Mouse (Mus musculus) yolk sac, embryonic 10.5 days (tissue): ENCODE measurements at regions not wholly inside any gene's neighbourhood (a gene's known extent, or its start where the extent isn't known, plus 50 kb on each side); places are given as distances from the start of the nearest gene placed in this dataset.

Experiments used
- DNase-seq: peaks from one replicate; pipeline ENCODE4 v3.0.0-alpha.2; 2017; ENCODE audit warnings: low spot score

DNA sequence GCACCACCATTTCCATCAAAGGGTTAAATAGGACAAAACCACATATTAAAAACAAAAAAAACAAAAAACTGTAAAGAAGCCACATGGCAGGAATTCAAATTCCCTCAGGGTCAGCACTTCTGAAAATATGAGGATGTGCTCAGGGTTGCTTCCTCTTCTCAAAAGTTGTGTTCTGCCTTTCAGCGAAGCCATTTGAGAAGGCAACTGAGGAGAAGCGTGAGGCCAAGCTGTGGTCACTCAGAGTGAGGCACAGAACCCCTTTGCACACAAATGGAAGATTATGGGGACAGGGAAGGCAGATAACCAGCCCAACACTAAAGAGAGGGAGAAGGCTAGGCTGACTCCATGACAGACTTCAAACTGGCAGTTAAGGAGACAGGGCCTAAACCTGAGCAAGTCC lies 142.8 kb upstream of the Jade1 start:
- DNase-seq, result no peak

DNA sequence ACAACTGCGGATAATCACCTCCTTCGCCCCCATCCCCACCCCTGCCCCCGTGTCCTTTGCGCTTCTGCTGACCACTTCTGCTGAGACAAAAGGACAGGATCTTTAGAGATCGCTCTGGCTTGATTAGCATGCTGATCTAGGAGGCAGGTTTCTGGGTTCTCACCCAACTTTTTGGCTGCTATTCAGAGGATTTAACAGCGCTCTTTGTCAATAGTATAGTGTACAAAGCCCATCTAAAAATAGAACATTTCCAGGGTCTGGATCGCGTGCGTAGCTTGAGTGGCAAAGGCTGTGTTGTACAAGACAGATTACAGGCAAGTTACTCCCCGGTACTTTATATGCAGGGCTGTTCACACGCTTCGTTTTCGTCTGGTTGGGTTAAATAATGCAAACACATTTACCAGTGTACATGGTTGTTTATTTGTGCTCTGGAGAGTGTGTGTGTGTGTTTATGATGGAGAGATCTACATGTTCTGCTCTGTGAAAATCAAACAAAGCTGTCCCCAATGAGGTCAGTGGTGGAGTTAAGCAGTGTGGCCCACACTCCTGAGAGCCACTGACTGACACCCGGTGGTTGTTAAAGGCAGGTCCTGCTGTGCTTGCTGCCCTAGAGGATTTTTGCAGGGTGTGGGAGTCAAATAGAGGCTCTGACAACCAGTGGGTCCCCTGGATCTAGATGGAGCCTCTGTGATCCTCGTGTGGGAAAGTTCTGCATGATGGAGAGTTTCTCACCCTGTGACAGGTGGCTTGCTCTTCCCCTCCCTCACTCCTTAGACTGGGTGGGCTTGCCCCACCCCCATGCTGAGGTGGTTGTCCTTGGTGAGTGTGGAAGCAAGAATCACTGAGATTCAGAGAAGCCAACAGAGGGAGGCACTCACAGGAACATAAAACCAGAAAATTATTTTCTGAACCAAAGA lies 146.5 kb upstream of the Jade1 start:
- DNase-seq, result no peak

GRCm38 (mm10) chr3:41408423-41408820 lies 147.1 kb upstream of the Jade1 start:
- peak; percentile 71 for DNase-seq

- DNase-seq, result no peak
These were observed 147.5 kb upstream of the Jade1 start for GRCm38 (mm10) chr3:41407988-41408387.

DNA sequence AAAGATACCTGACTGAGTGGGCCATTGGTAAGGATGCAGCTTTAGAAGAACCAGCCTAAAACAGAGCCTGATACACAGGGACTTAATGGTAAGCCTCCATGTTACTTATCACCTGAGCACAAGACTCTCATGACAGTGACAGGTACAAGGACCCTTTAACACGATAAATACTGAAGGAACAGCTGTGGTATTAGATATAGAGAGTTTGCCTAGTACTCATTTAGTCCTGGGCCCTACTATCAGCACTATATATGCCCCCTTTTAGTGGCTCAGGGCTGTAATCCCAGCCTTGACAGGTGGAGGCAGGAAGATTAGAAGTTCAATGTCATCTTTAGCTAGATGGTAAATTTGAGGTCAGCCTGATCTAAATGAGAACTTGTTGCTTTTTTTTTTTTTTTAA lies 148.0 kb upstream of the Jade1 start:
- no peak for DNase-seq

- DNase-seq, result no peak
These were observed 153.7 kb upstream of the Jade1 start for GRCm38 (mm10) chr3:41401881-41402280.

- no peak for DNase-seq
These were observed 165.7 kb upstream of the Jade1 start for GRCm38 (mm10) chr3:41389868-41390267.

DNA sequence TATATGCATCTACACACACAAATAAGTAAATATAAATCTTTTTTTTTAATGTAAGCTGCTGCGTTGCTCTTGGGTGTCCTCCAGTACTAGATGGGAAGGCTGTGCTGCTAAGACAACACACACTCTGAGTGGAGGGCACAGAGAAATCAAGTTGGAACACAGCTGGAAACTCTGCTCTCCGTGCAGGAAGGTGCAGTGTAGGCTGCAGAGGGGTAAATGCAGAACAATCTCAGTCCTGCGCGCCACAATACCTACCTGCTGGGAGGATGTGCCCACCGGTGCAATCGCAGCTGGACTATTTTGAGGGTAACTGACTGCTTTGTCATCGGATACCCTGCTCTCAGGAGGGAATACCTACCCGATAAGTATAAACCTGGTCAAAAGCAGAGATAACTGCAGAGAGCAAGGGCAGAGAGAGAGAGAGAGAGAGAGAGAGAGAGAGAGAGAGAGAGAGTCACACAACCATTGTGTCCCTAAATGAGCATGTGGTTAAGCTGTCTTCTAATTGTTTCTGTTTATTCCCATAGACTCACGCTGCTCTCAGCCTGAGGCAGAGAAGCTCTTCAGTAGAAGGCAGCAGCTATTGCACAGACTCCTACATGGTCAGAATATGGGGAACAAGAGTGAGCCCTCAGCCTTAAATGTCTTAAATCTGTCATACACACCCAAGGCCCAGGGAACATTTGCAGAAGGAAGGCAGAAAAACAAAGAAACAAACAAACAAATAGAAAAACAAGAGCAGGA lies 167.9 kb upstream of the Jade1 start:
- no peak for DNase-seq

- DNase-seq, result peak; percentile 48
These were observed 169.2 kb upstream of the Jade1 start for GRCm38 (mm10) chr3:41386299-41386698.

GRCm38 (mm10) chr3:41384410-41384809 lies 171.1 kb upstream of the Jade1 start:
- DNase-seq, result no peak

- DNase-seq, result no peak
These were observed 177.0 kb upstream of the Jade1 start for GRCm38 (mm10) chr3:41378576-41378975.

DNA sequence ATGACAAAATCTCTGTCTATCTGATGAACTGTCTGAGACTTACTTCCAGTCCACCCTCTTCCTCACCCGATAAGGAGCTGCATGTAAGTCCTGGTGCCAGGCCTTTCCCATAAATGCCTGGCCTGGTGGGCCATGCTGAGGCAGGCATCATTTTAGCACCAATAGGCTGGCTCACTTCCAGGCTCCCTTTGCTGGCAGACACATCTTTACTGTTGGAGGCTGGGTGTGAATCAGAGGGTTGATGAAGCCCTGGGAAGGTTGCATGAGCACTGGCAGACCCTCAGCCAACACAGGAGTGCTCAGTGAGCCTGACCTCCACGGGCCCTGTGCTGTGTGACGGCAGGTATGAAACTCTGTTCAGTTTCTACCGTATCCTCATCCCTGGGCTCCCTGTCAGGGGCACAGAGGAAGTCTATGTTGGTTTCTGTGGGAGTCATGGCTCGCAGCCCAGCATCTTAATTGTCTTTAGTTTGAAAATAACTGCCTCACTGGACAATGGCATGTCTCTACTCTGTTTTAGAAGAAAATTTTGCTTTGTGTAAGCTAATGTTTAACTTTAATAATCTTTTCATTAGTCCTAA lies 177.6 kb upstream of the Jade1 start:
- no peak for DNase-seq

- peak; percentile 29 for DNase-seq
These were observed 178.5 kb upstream of the Jade1 start for GRCm38 (mm10) chr3:41376848-41377582.

DNA sequence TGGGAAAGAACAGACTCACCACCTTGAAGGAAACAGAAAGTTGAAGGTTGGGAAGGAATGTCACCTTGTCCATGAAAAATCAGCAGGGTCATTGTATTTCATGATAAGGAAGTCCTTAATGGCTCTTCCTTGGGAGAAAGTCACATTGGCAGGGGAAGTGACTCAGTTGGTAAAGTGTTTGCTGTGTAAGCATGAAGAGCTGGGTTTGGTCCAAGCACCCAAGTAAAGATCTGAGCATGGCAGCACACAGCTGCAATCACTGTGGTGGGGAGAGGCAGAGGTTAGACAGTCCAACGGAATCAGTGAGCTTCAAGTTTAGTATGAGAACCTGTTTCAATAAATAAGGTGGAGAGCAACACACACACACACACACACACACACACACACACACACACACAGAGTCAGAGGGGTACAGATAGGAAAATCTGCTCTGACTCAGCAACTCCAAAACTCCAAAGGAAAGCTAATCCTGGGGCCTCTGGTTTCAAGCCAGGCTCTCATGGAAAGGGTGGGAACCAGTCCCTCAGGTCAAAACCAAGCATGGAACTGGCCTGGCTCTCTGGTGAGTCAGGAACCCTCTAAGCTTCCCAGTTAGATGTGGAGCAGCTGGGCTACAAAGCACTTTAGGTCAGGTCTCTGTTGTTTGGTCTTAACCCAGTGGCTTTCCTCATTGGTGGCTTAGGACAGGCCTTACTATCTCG lies 180.2 kb upstream of the Jade1 start:
- DNase-seq, result no peak

GRCm38 (mm10) chr3:41373198-41373597 lies 182.3 kb upstream of the Jade1 start:
- DNase-seq, result no peak

GRCm38 (mm10) chr3:41368351-41369101 lies 187.0 kb upstream of the Jade1 start:
- DNase-seq, result no peak

- DNase-seq, result no peak
These were observed 188.8 kb upstream of the Jade1 start for GRCm38 (mm10) chr3:41366764-41367163.

GRCm38 (mm10) chr3:41366264-41366663 lies 189.3 kb upstream of the Jade1 start:
- no peak for DNase-seq

GRCm38 (mm10) chr3:41365145-41365830 lies 190.2 kb upstream of the Jade1 start:
- DNase-seq, result no peak

- DNase-seq, result no peak
These were observed 191.6 kb upstream of the Jade1 start for GRCm38 (mm10) chr3:41363947-41364346.
